ENCODE assay signal across 22 mouse cellular contexts in genomic region chr6:72562486-72562885, GRCm38 (mm10). TPM values are rescaled to one million over a fixed set of nuclear protein-coding genes. Genes with fewer than 3 reads are reported as not detected.
DNase-seq lines count a peak whose midpoint lies in the region; ATAC-seq lines count a peak whose summit lies in the region.
"Had no signal": no experiment of that assay in that cellular context is flagged by ENCODE, and none has a peak within 500 bp of the region (broad histone marks: within the 10 kb centered on the region; RNA-seq: fewer than 3 reads in every experiment).

No protein-coding gene starts in this region.

- H3K4me1 ChIP-seq in heart, embryonic 11.5 days (ENCODE audit: control insufficient read depth, insufficient read depth, low read length): peaks cover 13% of the 10 kb centered on the region
- peaks cover 24% of the 10 kb centered on the region for H3K4me1 ChIP-seq in heart, embryonic 12.5 days (replicated peaks)
- peaks cover 16% of the 10 kb centered on the region; the same call in 1 of the 2 replicates for H3K4me1 ChIP-seq in kidney, embryonic 16.5 days (ENCODE audit: insufficient read depth, low read length)
- H3K4me1 ChIP-seq in limb, embryonic 10.5 days: peaks cover 36% of the 10 kb centered on the region

- ATAC-seq in heart, embryonic 11.5 days (replicated peaks; ENCODE audit: insufficient number of reproducible peaks, low FRiP score, low TSS enrichment): no peak
- ATAC-seq in heart, embryonic 12.5 days (ENCODE audit: insufficient number of reproducible peaks, low FRiP score): no peak
- ATAC-seq in kidney, embryonic 16.5 days (ENCODE audit: low FRiP score, low TSS enrichment): peak; percentile 39; the same call in 1 of the 2 replicates
- no peak for ATAC-seq in CD4-positive, CD25-positive, alpha-beta regulatory T cell, adult 4 months
- ATAC-seq: inflammation-experienced regulatory T-cells, adult 6 months; lung, postnatal 0 days; midbrain, embryonic 13.5 days had no signal

- no peaks in the 10 kb centered on the region for H3K9me3 ChIP-seq in heart, embryonic 11.5 days (replicated peaks; ENCODE audit: control insufficient read depth, low read length)
- H3K9me3 ChIP-seq in heart, embryonic 12.5 days (replicated peaks): no peaks in the 10 kb centered on the region
- no peaks in the 10 kb centered on the region for H3K9me3 ChIP-seq in kidney, embryonic 16.5 days (ENCODE audit: low read length)
- no peaks in the 10 kb centered on the region for H3K9me3 ChIP-seq in limb, embryonic 10.5 days (replicated peaks)
- H3K9me3 ChIP-seq: forebrain, embryonic 10.5 days; hindbrain, embryonic 12.5 days; limb, embryonic 13.5 days; liver, embryonic 15.5 days; midbrain, embryonic 13.5 days; neural tube, embryonic 12.5 days had no signal

- no peaks in the 10 kb centered on the region for H3K27me3 ChIP-seq in heart, embryonic 11.5 days (ENCODE audit: control insufficient read depth, insufficient read depth, low read length)
- no peaks in the 10 kb centered on the region for H3K27me3 ChIP-seq in heart, embryonic 12.5 days (replicated peaks)
- H3K27me3 ChIP-seq in kidney, embryonic 16.5 days (ENCODE audit: insufficient read depth, low read length): no peaks in the 10 kb centered on the region
- no peaks in the 10 kb centered on the region for H3K27me3 ChIP-seq in limb, embryonic 10.5 days (ENCODE audit: low read depth, poor library complexity, severe bottlenecking)
- H3K27me3 ChIP-seq: CH12.LX; hindbrain, embryonic 12.5 days; limb, embryonic 13.5 days; liver, embryonic 15.5 days; midbrain, embryonic 13.5 days; neural tube, embryonic 12.5 days had no signal

- no peaks in the 10 kb centered on the region; the same call in 1 of the 2 replicates for H3K36me3 ChIP-seq in heart, embryonic 11.5 days (ENCODE audit: control insufficient read depth, insufficient read depth, low read length)
- no peaks in the 10 kb centered on the region for H3K36me3 ChIP-seq in heart, embryonic 12.5 days
- H3K36me3 ChIP-seq in kidney, embryonic 16.5 days (ENCODE audit: insufficient read depth, low read length): peaks cover 4% of the 10 kb centered on the region; the same call in 1 of the 2 replicates
- H3K36me3 ChIP-seq in limb, embryonic 10.5 days: no peaks in the 10 kb centered on the region
- H3K36me3 ChIP-seq: forebrain, embryonic 10.5 days; hindbrain, embryonic 12.5 days; liver, embryonic 15.5 days; midbrain, embryonic 13.5 days; neural tube, embryonic 12.5 days had no signal

- H3K4me2 ChIP-seq in heart, embryonic 11.5 days: no peak overlapping the region
- H3K4me2 ChIP-seq in heart, embryonic 12.5 days: no peak overlapping the region
- no peak overlapping the region for H3K4me2 ChIP-seq in kidney, embryonic 16.5 days (replicated peaks; ENCODE audit: low read depth, low read length)
- H3K4me2 ChIP-seq: hindbrain, embryonic 12.5 days; limb, embryonic 13.5 days; liver, embryonic 15.5 days; midbrain, embryonic 13.5 days; neural tube, embryonic 12.5 days had no signal

- H3K9ac ChIP-seq in heart, embryonic 11.5 days (ENCODE audit: low read depth, low read length): 0 out of 2 replicates have a peak overlapping the region, but pooled peaks have one; percentile 24
- H3K9ac ChIP-seq in heart, embryonic 12.5 days: no peak overlapping the region
- 0 out of 2 replicates have a peak overlapping the region, but pooled peaks have one; percentile 5 for H3K9ac ChIP-seq in kidney, embryonic 16.5 days (replicated peaks; ENCODE audit: low read length)
- H3K9ac ChIP-seq: hindbrain, embryonic 12.5 days; liver, embryonic 15.5 days; midbrain, embryonic 13.5 days; neural tube, embryonic 12.5 days had no signal

- WGBS in heart, embryonic 11.5 days (ENCODE audit: insufficient replicate concordance): 57% methylated on average over 6 of the region's 6 CpGs
- WGBS in heart, embryonic 12.5 days: 62% methylated on average over 6 of the region's 6 CpGs
- WGBS in kidney, embryonic 16.5 days: 44% methylated on average over 6 of the region's 6 CpGs
- WGBS in limb, embryonic 10.5 days: 49% methylated on average over 6 of the region's 6 CpGs

- no peak overlapping the region for H3K27ac ChIP-seq in heart, embryonic 11.5 days (ENCODE audit: low read depth, low read length)
- H3K27ac ChIP-seq in heart, embryonic 12.5 days (ENCODE audit: poor library complexity, severe bottlenecking): no peak overlapping the region
- H3K27ac ChIP-seq in kidney, embryonic 16.5 days (ENCODE audit: low read length): no peak overlapping the region
- 0 out of 2 replicates have a peak overlapping the region, but pooled peaks have one; percentile 53 for H3K27ac ChIP-seq in limb, embryonic 10.5 days
- H3K27ac ChIP-seq: forebrain, embryonic 10.5 days; hindbrain, embryonic 12.5 days; limb, embryonic 13.5 days; liver, embryonic 15.5 days; midbrain, embryonic 13.5 days; neural tube, embryonic 12.5 days; stomach, postnatal 0 days had no signal

- no peak for DNase-seq in kidney, adult 8-10 months
- peak; percentile 59 for DNase-seq in Muller cell, postnatal 12 days (ENCODE audit: inconsistent ontology term)
- no peak for DNase-seq in limb, embryonic 10.5 days (ENCODE audit: low spot score)
- DNase-seq in c-Kit-positive CD71-positive TER-119-positive erythroid progenitor cells, embryonic 14.5 days (ENCODE audit: low spot score): no peak
- DNase-seq: cerebellum, adult 9-11 months; heart, adult 11 months; right cerebral cortex, adult 18-20 months had no signal

- no peak overlapping the region for H3K4me3 ChIP-seq in heart, embryonic 11.5 days (ENCODE audit: low read depth, low read length)
- H3K4me3 ChIP-seq in heart, embryonic 12.5 days: no peak overlapping the region
- no peak overlapping the region for H3K4me3 ChIP-seq in kidney, embryonic 16.5 days (ENCODE audit: low read length)
- H3K4me3 ChIP-seq in limb, embryonic 10.5 days: no peak overlapping the region
- H3K4me3 ChIP-seq: forebrain, embryonic 10.5 days; hindbrain, embryonic 12.5 days; limb, embryonic 13.5 days; liver, embryonic 15.5 days; midbrain, embryonic 13.5 days; neural tube, embryonic 12.5 days had no signal

RNA-seq across cellular contexts. Expression of gene Capg, which starts 18.3 kb away (rescaled TPM):
- 22.7 and 25.9 TPM in 2 replicates for polyA plus RNA-seq in heart, embryonic 11.5 days (2014; fragmentation: Nextera tagmentation; extraction: Ambion mirVana)
- 22.5 and 24.7 TPM in 2 replicates for polyA plus RNA-seq in heart, embryonic 12.5 days (2016; fragmentation: Nextera tagmentation; extraction: Ambion mirVana)
- 83.1 and 94.3 TPM in 2 replicates for polyA plus RNA-seq in kidney, embryonic 16.5 days (2015; fragmentation: Nextera tagmentation; extraction: Ambion mirVana)
- polyA plus RNA-seq in limb, embryonic 10.5 days (2016; fragmentation: Nextera tagmentation; extraction: Ambion mirVana): 20.8 and 23.3 TPM in 2 replicates
- polyA plus RNA-seq in CD4-positive, CD25-positive, alpha-beta regulatory T cell, adult 4 months (2017; shearing (Covaris generic)): 100 to 1,000 TPM; 547 to 812 TPM

RNA-seq across cellular contexts. Expression of gene Elmod3, which starts 35.7 kb away (rescaled TPM):
- 10.5 and 12.1 TPM in 2 replicates for polyA plus RNA-seq in heart, embryonic 11.5 days (2014; fragmentation: Nextera tagmentation; extraction: Ambion mirVana)
- 12.6 and 13.2 TPM in 2 replicates for polyA plus RNA-seq in heart, embryonic 12.5 days (2016; fragmentation: Nextera tagmentation; extraction: Ambion mirVana)
- polyA plus RNA-seq in kidney, embryonic 16.5 days (2015; fragmentation: Nextera tagmentation; extraction: Ambion mirVana): 18.9 and 19.5 TPM in 2 replicates
- polyA plus RNA-seq in limb, embryonic 10.5 days (2016; fragmentation: Nextera tagmentation; extraction: Ambion mirVana): 14.0 and 14.6 TPM in 2 replicates
- 10 to 100 TPM; 22.9 to 32.2 TPM for polyA plus RNA-seq in CD4-positive, CD25-positive, alpha-beta regulatory T cell, adult 4 months (2017; shearing (Covaris generic))

RNA-seq across cellular contexts. Expression of gene Retsat, which starts 35.8 kb away (rescaled TPM):
- 13.9 and 16.2 TPM in 2 replicates for polyA plus RNA-seq in heart, embryonic 11.5 days (2014; fragmentation: Nextera tagmentation; extraction: Ambion mirVana)
- 13.8 and 16.0 TPM in 2 replicates for polyA plus RNA-seq in heart, embryonic 12.5 days (2016; fragmentation: Nextera tagmentation; extraction: Ambion mirVana)
- 33.8 and 36.0 TPM in 2 replicates for polyA plus RNA-seq in kidney, embryonic 16.5 days (2015; fragmentation: Nextera tagmentation; extraction: Ambion mirVana)
- polyA plus RNA-seq in limb, embryonic 10.5 days (2016; fragmentation: Nextera tagmentation; extraction: Ambion mirVana): 9.9 and 10.1 TPM in 2 replicates
- 1 to 10 TPM; 5.3 to 5.7 TPM for polyA plus RNA-seq in CD4-positive, CD25-positive, alpha-beta regulatory T cell, adult 4 months (2017; shearing (Covaris generic))

RNA-seq across cellular contexts. Expression of gene Sh2d6, which starts 41.0 kb away (rescaled TPM):
- polyA plus RNA-seq in heart, embryonic 11.5 days (2014; fragmentation: Nextera tagmentation; extraction: Ambion mirVana): not detected in 2 replicates
- not detected in 2 replicates for polyA plus RNA-seq in heart, embryonic 12.5 days (2016; fragmentation: Nextera tagmentation; extraction: Ambion mirVana)
- 0.17 TPM in 1 of 2 replicates, not detected in the other for polyA plus RNA-seq in kidney, embryonic 16.5 days (2015; fragmentation: Nextera tagmentation; extraction: Ambion mirVana)
- 0.15 TPM in 1 of 2 replicates, not detected in the other for polyA plus RNA-seq in limb, embryonic 10.5 days (2016; fragmentation: Nextera tagmentation; extraction: Ambion mirVana)
- not detected for polyA plus RNA-seq in CD4-positive, CD25-positive, alpha-beta regulatory T cell, adult 4 months (2017; shearing (Covaris generic))
- polyA plus RNA-seq: heart, postnatal 0 days; inflammation-experienced regulatory T-cells, adult 6 months; liver, embryonic 15.5 days; lung, postnatal 0 days had no signal

RNA-seq across cellular contexts. Expression of gene Tgoln1, which starts 54.3 kb away (rescaled TPM):
- polyA plus RNA-seq in heart, embryonic 11.5 days (2014; fragmentation: Nextera tagmentation; extraction: Ambion mirVana): 25.3 and 31.0 TPM in 2 replicates
- 27.5 and 27.9 TPM in 2 replicates for polyA plus RNA-seq in heart, embryonic 12.5 days (2016; fragmentation: Nextera tagmentation; extraction: Ambion mirVana)
- 43.3 and 46.3 TPM in 2 replicates for polyA plus RNA-seq in kidney, embryonic 16.5 days (2015; fragmentation: Nextera tagmentation; extraction: Ambion mirVana)
- 22.2 and 24.5 TPM in 2 replicates for polyA plus RNA-seq in limb, embryonic 10.5 days (2016; fragmentation: Nextera tagmentation; extraction: Ambion mirVana)
- polyA plus RNA-seq in CD4-positive, CD25-positive, alpha-beta regulatory T cell, adult 4 months (2017; shearing (Covaris generic)): 100 to 1,000 TPM; 114 to 143 TPM
